Mouse (Mus musculus) neural tube, embryonic 11.5 days (tissue): ENCODE data around the gene Ryr2. TPM values are rescaled to one million over a fixed set of nuclear protein-coding genes. Genes with fewer than 3 reads are reported as not detected.

Source experiments
- ATAC-seq: fragments of 200-750 bp; cut with Nextera tagmentation; 2 replicates; pipeline ENCODE4 v1.8.0; 2017; ENCODE audit warnings: moderate number of reproducible peaks, mild to moderate bottlenecking, moderate TSS enrichment, moderate library complexity; ENCODE audit not compliant: insufficient read depth, low FRiP score, low TSS enrichment
- DNase-seq: peaks from one replicate; pipeline ENCODE4 v3.0.0-alpha.2; 2015; ENCODE audit warnings: low spot score
- H3K27ac ChIP-seq: fragments of 300-500 bp; sonication (generic); 2 replicates; pipeline ENCODE4 v1.5.1; 2014; ENCODE audit warnings: low read depth, mild to moderate bottlenecking, low read length
- H3K27me3 ChIP-seq: fragments of 300-500 bp; sonication (generic); 2 replicates; pipeline ENCODE4 v1.6.1; 2014; ENCODE audit warnings: mild to moderate bottlenecking, low read length, mixed read lengths; ENCODE audit not compliant: control insufficient read depth, insufficient read depth
- H3K36me3 ChIP-seq: fragments of 300-500 bp; sonication (generic); 2 replicates; pipeline ENCODE4 v1.6.1; 2014; ENCODE audit warnings: mild to moderate bottlenecking, low read length, moderate library complexity, mixed read lengths; ENCODE audit not compliant: control insufficient read depth, insufficient read depth
- H3K4me1 ChIP-seq: fragments of 300-500 bp; sonication (generic); 2 replicates; pipeline ENCODE4 v1.6.1; 2014; ENCODE audit warnings: low read length, mixed read lengths; ENCODE audit not compliant: control insufficient read depth, insufficient read depth
- H3K4me2 ChIP-seq: fragments of 300-500 bp; sonication (generic); 2 replicates; pipeline ENCODE4 v1.6.1; 2014; ENCODE audit warnings: low read depth, mild to moderate bottlenecking, moderate library complexity
- H3K4me3 ChIP-seq: fragments of 300-500 bp; sonication (generic); 2 replicates; pipeline ENCODE4 v1.5.1; 2014; ENCODE audit warnings: low read depth, low read length
- H3K9ac ChIP-seq: fragments of 300-500 bp; sonication (generic); 2 replicates; pipeline ENCODE4 v1.6.1; 2014; ENCODE audit warnings: mild to moderate bottlenecking, low read length
- H3K9me3 ChIP-seq: fragments of 300-500 bp; sonication (generic); 2 replicates; pipeline ENCODE4 v1.6.1; 2016; ENCODE audit warnings: low read length; ENCODE audit not compliant: control insufficient read depth
- WGBS: fragments of 180-500 bp; shearing (Covaris S2); extraction: QIAGEN DNeasy Blood & Tissue Kit; methylation state at CpG from one replicate; pipeline ENCODE4 v1.1.7; 2014; 5-methylcytosine and 5-hydroxymethylcytosine counted together
- polyA plus RNA-seq: library from polyadenylated mRNA; unstranded; fragments of >200 nt; fragmentation: Nextera tagmentation; extraction: Ambion mirVana; gene quantifications from 2 replicates; pipeline ENCODE4 v1.2.1, GENCODE M21; 2014

Ryr2 gene
- polyA plus RNA-seq, 1 experiment from 2014 or later: 0.34 TPM

GRCm38 (mm10) chr13:11662815-11663214 lies 443.9 kb downstream of the Ryr2 start:
- ATAC-seq: no peak
- no peak overlapping the region for H3K4me3 ChIP-seq
- no peak overlapping the region for H3K4me2 ChIP-seq
- no peak overlapping the region for H3K27ac ChIP-seq
- no peak for DNase-seq
- H3K4me1 ChIP-seq: no peaks in the 10 kb centered on the region
- no peaks in the 10 kb centered on the region for H3K9me3 ChIP-seq
- no peak overlapping the region for H3K9ac ChIP-seq
- no peaks in the 10 kb centered on the region for H3K27me3 ChIP-seq
- H3K36me3 ChIP-seq: no peaks in the 10 kb centered on the region

GRCm38 (mm10) chr13:11644846-11645245 lies 461.9 kb downstream of the Ryr2 start:
- Histone ChIP-seq H3K9me3 (no peaks in the 10 kb centered on the region), H3K9ac (no peak overlapping the region), H3K4me3 (no peak overlapping the region), H3K36me3 (no peaks in the 10 kb centered on the region), H3K27me3 (no peaks in the 10 kb centered on the region), H3K4me1 (no peaks in the 10 kb centered on the region), H3K4me2 (no peak overlapping the region), H3K27ac (no peak overlapping the region)
- DNase-seq: no peak
- no peak for ATAC-seq
- 96% methylated on average over 1 of the region's 1 CpGs for WGBS

- no peak overlapping the region for H3K4me2 ChIP-seq
- DNase-seq (no peak), ATAC-seq (no peak)
- H3K4me1 ChIP-seq: no peaks in the 10 kb centered on the region
- no peaks in the 10 kb centered on the region for H3K36me3 ChIP-seq
- no peak overlapping the region for H3K4me3 ChIP-seq
- no peak overlapping the region for H3K27ac ChIP-seq
- 94% methylated on average over 5 of the region's 5 CpGs for WGBS
- H3K9ac ChIP-seq: no peak overlapping the region
- H3K9me3 ChIP-seq: no peaks in the 10 kb centered on the region
- H3K27me3 ChIP-seq: no peaks in the 10 kb centered on the region
Measured at GRCm38 (mm10) chr13:11636383-11636782, 470.4 kb downstream of the Ryr2 start.

- ATAC-seq (no peak), DNase-seq (no peak)
- H3K36me3 ChIP-seq: no peaks in the 10 kb centered on the region
- 77% methylated on average over 7 of the region's 7 CpGs for WGBS
- H3K4me2 ChIP-seq: no peak overlapping the region
- no peaks in the 10 kb centered on the region for H3K9me3 ChIP-seq
- H3K4me1 ChIP-seq: no peaks in the 10 kb centered on the region
- no peak overlapping the region for H3K27ac ChIP-seq
- no peaks in the 10 kb centered on the region for H3K27me3 ChIP-seq
- no peak overlapping the region for H3K4me3 ChIP-seq
- no peak overlapping the region for H3K9ac ChIP-seq
Measured at GRCm38 (mm10) chr13:11624513-11624912, 482.2 kb downstream of the Ryr2 start.

- no peaks in the 10 kb centered on the region for H3K9me3 ChIP-seq
- no peak overlapping the region for H3K9ac ChIP-seq
- no peak for ATAC-seq
- H3K4me3 ChIP-seq: no peak overlapping the region
- no peaks in the 10 kb centered on the region for H3K4me1 ChIP-seq
- no peak overlapping the region for H3K27ac ChIP-seq
- DNase-seq: no peak
- no peak overlapping the region for H3K4me2 ChIP-seq
- H3K27me3 ChIP-seq: no peaks in the 10 kb centered on the region
- no peaks in the 10 kb centered on the region for H3K36me3 ChIP-seq
- WGBS: 90% methylated on average over 9 of the region's 9 CpGs
Measured at GRCm38 (mm10) chr13:11595431-11595830, 511.3 kb downstream of the Ryr2 start.

- no peak overlapping the region for H3K4me3 ChIP-seq
- H3K27ac ChIP-seq: no peak overlapping the region
- no peak overlapping the region for H3K9ac ChIP-seq
- H3K27me3 ChIP-seq: no peaks in the 10 kb centered on the region
- H3K4me1 ChIP-seq: no peaks in the 10 kb centered on the region
- 87% methylated on average over 7 of the region's 7 CpGs for WGBS
- ATAC-seq (no peak), DNase-seq (no peak)
- H3K9me3 ChIP-seq: no peaks in the 10 kb centered on the region
- H3K4me2 ChIP-seq: no peak overlapping the region
- H3K36me3 ChIP-seq: no peaks in the 10 kb centered on the region
Measured at GRCm38 (mm10) chr13:11585283-11585682, 521.5 kb downstream of the Ryr2 start.

- Histone ChIP-seq H3K4me3 (no peak overlapping the region), H3K36me3 (no peaks in the 10 kb centered on the region), H3K9me3 (no peaks in the 10 kb centered on the region), H3K4me2 (no peak overlapping the region), H3K27ac (no peak overlapping the region), H3K27me3 (no peaks in the 10 kb centered on the region), H3K9ac (no peak overlapping the region), H3K4me1 (no peaks in the 10 kb centered on the region)
- 44% methylated on average over 2 of the region's 2 CpGs for WGBS
- ATAC-seq (peak; percentile 50; the same call in 1 of the 2 replicates), DNase-seq (no peak)
Measured at GRCm38 (mm10) chr13:11572552-11572951, 534.2 kb downstream of the Ryr2 start.

GRCm38 (mm10) chr13:11567376-11567775 lies 539.4 kb downstream of the Ryr2 start:
- Histone ChIP-seq H3K27ac (no peak overlapping the region), H3K27me3 (no peaks in the 10 kb centered on the region), H3K4me1 (no peaks in the 10 kb centered on the region), H3K9ac (no peak overlapping the region), H3K36me3 (no peaks in the 10 kb centered on the region), H3K4me2 (no peak overlapping the region), H3K9me3 (no peaks in the 10 kb centered on the region), H3K4me3 (no peak overlapping the region)
- DNase-seq: no peak
- no peak for ATAC-seq

- Histone ChIP-seq H3K4me1 (no peaks in the 10 kb centered on the region), H3K4me3 (no peak overlapping the region), H3K27ac (no peak overlapping the region), H3K9me3 (no peaks in the 10 kb centered on the region), H3K27me3 (no peaks in the 10 kb centered on the region), H3K36me3 (no peaks in the 10 kb centered on the region), H3K9ac (no peak overlapping the region), H3K4me2 (no peak overlapping the region)
- DNase-seq: no peak
- 71% methylated on average over 9 of the region's 9 CpGs for WGBS
- ATAC-seq: no peak
Measured at GRCm38 (mm10) chr13:11566486-11566885, 540.3 kb downstream of the Ryr2 start.
